Mouse (Mus musculus) layer of hippocampus, adult 9-10 months (tissue): ENCODE data around the gene Colgalt2.
A peak's percentile ranks its signal among the peaks of the same experiment; 100 is the strongest.
"Not testable (repeated sequence)": the region's sequence is repeated elsewhere in the genome, so short reads cannot be mapped to it uniquely, and the experiment has no call there.

Experiments used
- DNase-seq: peaks from one replicate; pipeline ENCODE4 v3.0.0; 2022; ENCODE audit warnings: low spot score

Colgalt2 gene

GRCm38 (mm10) chr1:152399790-152400555 lies at the start of gene Colgalt2:
TSS of gene Colgalt2 (plus strand) at chr1:152399830.
- DNase-seq = no peak

GRCm38 (mm10) chr1:152356721-152357120 lies 42.9 kb upstream of the Colgalt2 start:
- no peak for DNase-seq

- no peak for DNase-seq
These were observed 31.1 kb upstream of the Colgalt2 start for GRCm38 (mm10) chr1:152368311-152369088.

GRCm38 (mm10) chr1:152369139-152369538 lies 30.5 kb upstream of the Colgalt2 start:
- DNase-seq = peak; percentile 55

- no peak for DNase-seq
These were observed 21.3 kb upstream of the Colgalt2 start for GRCm38 (mm10) chr1:152378311-152378710.

GRCm38 (mm10) chr1:152384589-152384988 lies 15.0 kb upstream of the Colgalt2 start:
- no peak for DNase-seq

- DNase-seq = not testable (repeated sequence)
These were observed 13.9 kb upstream of the Colgalt2 start for GRCm38 (mm10) chr1:152385693-152386092.

GRCm38 (mm10) chr1:152386188-152386835 lies 13.3 kb upstream of the Colgalt2 start, which contains the start of gene Tsen15:
TSS of gene Tsen15 (minus strand) at chr1:152386688.
- peak; percentile 50 for DNase-seq

GRCm38 (mm10) chr1:152389271-152389670 lies 10.4 kb upstream of the Colgalt2 start:
- DNase-seq = no peak

GRCm38 (mm10) chr1:152394137-152394536 lies 5.5 kb upstream of the Colgalt2 start:
- no peak for DNase-seq

GRCm38 (mm10) chr1:152394956-152395515 lies 4.6 kb upstream of the Colgalt2 start:
- no peak for DNase-seq

- DNase-seq = no peak
These were observed 922 bp upstream of the Colgalt2 start for GRCm38 (mm10) chr1:152398708-152399107.

GRCm38 (mm10) chr1:152400556-152401540 lies 1.2 kb downstream of the Colgalt2 start:
- DNase-seq = no peak

GRCm38 (mm10) chr1:152407021-152407946 lies 7.7 kb downstream of the Colgalt2 start:
- DNase-seq = no peak

- no peak for DNase-seq
These were observed 9.7 kb downstream of the Colgalt2 start for GRCm38 (mm10) chr1:152409356-152409755.

GRCm38 (mm10) chr1:152410657-152411056 lies 11.0 kb downstream of the Colgalt2 start:
- DNase-seq = no peak

- DNase-seq = no peak
These were observed 13.5 kb downstream of the Colgalt2 start for GRCm38 (mm10) chr1:152413116-152413515.

- no peak for DNase-seq
These were observed 14.3 kb downstream of the Colgalt2 start for GRCm38 (mm10) chr1:152413961-152414360.

- DNase-seq = no peak
These were observed 14.8 kb downstream of the Colgalt2 start for GRCm38 (mm10) chr1:152414451-152414850.
